Mouse (Mus musculus): ENCODE measurements around the gene Spats2.
"Not testable (repeated sequence)": the region's sequence is repeated elsewhere in the genome, so short reads cannot be mapped to it uniquely, and the experiment has no call there.

The Spats2 gene

DNA sequence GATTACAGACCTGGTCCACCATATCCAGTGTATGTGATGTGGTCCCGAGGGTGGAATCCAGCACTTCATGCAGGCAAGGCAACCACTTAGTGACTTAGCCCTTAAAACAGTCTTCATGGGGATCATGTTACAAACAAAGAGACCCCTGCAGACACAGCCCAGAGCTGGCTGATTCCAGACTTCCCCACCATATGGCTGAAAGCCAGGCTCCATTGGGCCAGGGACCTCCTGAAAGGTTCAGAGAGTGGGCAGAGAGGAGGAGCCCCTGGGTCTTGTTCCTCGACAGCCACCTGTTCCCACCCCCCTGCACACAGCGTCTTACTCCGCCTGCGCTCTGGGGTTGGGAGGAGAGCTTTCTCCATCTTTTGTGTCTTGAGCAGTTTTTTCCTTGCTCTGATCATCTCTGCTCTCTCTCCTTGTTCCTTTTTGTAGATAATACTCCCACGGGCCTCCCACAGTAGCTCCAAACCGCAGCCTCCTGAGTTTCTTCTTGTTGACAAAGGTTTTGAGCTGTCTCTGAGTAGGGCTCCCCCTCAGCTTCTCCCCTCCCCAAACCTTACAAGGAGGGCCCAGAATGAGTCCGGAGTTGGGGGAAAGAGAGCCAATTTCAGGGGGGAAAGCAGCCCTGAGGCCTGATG is 95.7 kb downstream of the Spats2 start:
- in situ Hi-C loops (cut with MboI; ENCODE audit: unreplicated experiment in 2 of 2): no loop called here

DNA sequence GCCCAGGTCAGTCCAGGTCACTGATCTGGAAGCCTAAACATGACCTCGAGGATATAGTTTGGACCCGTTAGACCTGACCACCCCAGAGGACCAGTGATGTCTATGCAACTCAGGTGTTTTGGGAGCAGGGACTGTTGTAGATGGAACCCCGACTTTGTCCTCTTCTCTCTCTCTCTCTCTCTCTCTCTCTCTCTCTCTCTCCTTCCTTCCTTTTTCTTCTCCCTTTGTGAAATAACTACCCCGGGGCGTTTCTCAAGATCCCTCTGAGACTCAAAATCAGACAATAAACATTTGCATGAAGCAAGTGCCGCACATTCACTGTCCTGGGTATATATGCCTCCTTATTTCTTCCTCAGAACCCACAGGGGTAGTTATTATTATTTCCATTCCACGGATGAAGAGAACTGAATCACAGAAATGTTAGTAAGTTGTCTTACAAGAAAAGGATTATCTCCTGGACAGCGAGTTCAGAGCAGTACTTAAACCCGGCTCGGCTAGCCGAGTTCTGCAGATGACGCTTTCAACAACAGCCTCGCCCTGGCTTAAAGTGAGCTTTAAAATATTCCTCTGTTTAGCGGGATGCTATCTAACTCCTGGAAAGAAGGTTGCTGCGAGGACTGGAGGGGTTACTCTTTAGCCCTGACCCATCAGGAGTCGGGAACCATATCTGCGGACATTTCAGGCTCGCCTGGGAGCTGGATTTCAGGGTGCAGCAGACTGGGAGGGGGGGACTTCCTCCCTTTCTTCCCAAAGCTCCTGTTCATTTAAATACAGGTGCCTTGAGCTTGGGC is 97.3 kb downstream of the Spats2 start:
- in situ Hi-C loops (cut with MboI; ENCODE audit: unreplicated experiment in 2 of 2): no loop called here

- in situ Hi-C loops (cut with MboI; ENCODE audit: unreplicated experiment in 2 of 2): no loop called here
Measured at GRCm38 (mm10) chr15:99223585-99224207, 98.0 kb downstream of the Spats2 start.

GRCm38 (mm10) chr15:99224208-99224911 is 98.6 kb downstream of the Spats2 start, which contains the start of gene Kcnh3:
TSS of gene Kcnh3 (plus strand) at chr15:99224861.
- in situ Hi-C loops (cut with MboI; ENCODE audit: unreplicated experiment in 2 of 2): no loop called here

GRCm38 (mm10) chr15:99225081-99225810 is 99.5 kb downstream of the Spats2 start:
- in situ Hi-C loops (cut with MboI; ENCODE audit: unreplicated experiment in 2 of 2): loop anchor here in 1 of 2 experiments (5.0 kb wide), 1 partner anchor 47 kb away; no protein-coding TSS in a partner anchor

DNA sequence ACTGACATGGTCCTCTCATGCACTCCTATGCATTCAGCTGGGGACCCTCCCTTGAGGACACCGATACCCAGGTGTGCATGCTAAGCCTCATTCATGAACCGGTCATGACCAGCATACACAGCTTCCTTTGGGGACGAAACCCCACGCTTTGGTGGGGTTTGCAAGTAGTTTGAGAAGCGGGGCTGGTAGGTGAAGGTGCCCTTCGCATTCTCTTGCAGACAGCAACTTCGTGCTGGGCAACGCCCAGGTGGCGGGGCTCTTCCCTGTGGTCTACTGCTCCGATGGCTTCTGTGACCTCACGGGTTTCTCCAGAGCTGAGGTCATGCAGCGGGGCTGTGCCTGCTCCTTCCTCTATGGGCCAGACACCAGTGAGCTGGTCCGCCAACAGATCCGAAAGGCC is 100.4 kb downstream of the Spats2 start:
- in situ Hi-C loops (cut with MboI; ENCODE audit: unreplicated experiment in 2 of 2): loop anchor here in 1 of 2 experiments (5.0 kb wide), 1 partner anchor 46 kb away; no protein-coding TSS in a partner anchor

- in situ Hi-C loops (cut with MboI; ENCODE audit: unreplicated experiment in 2 of 2): no loop called here
Measured at GRCm38 (mm10) chr15:99231998-99232397, 106.3 kb downstream of the Spats2 start.

DNA sequence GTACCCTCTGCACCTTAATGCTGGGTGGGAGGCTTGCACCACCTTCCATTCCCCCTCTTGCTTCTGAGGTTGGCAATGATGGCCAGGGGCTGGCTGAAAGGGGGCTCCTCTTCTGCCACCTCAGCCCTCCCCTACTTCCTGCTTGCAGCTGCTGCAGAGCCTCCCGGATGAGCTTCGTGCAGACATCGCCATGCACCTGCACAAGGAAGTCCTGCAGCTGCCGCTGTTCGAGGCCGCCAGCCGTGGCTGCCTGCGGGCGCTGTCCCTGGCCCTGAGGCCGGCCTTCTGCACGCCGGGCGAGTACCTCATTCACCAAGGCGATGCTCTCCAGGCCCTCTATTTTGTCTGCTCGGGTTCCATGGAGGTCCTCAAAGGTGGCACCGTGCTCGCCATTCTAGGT is 108.0 kb downstream of the Spats2 start:
- in situ Hi-C loops (cut with MboI; ENCODE audit: unreplicated experiment in 2 of 2): no loop called here

GRCm38 (mm10) chr15:99234326-99235010 is 108.8 kb downstream of the Spats2 start:
- in situ Hi-C loops (cut with MboI; ENCODE audit: unreplicated experiment in 2 of 2): loop anchor here in 1 of 2 experiments (5.0 kb wide), 1 partner anchor 38 kb away; no protein-coding TSS in a partner anchor

DNA sequence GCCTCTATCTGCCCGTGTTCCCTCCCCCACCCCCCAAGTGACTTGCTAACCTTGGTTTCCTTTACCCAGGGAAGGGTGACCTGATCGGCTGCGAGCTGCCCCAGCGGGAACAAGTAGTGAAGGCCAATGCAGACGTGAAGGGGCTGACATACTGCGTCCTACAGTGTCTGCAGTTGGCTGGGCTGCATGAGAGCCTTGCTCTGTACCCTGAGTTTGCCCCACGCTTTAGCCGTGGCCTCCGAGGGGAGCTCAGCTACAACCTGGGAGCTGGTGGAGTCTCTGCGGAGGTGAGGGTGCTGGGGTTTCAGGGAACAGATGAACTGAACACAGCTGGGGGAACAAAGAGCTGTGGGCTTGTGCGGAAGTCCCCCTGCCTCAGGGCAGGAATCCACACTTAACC is 112.3 kb downstream of the Spats2 start:
- in situ Hi-C loops (cut with MboI; ENCODE audit: unreplicated experiment in 2 of 2): loop anchor here in 1 of 2 experiments (5.0 kb wide), 1 partner anchor 34 kb away; no protein-coding TSS in a partner anchor

GRCm38 (mm10) chr15:99240129-99240528 is 114.4 kb downstream of the Spats2 start:
- in situ Hi-C loops (cut with MboI; ENCODE audit: unreplicated experiment in 2 of 2): no loop called here

DNA sequence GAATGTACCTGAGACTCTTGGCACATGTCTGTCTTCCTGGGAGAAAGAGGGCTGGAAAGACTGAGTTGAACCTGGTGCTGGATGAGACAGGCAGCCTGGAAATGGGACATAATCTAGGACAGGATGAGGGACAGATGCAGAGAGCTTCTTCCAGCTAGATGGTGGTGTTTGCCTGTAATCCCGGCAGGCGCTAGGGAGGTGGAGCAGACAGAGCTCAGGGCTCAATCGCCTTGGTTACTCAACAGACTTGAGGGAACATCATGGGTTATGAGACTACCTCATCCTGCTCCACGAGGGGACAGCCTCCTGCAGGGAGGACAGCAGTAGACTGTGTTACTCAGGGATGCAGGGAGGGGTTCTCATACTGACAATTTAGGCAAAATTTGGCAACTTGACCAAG is 115.5 kb downstream of the Spats2 start:
- in situ Hi-C loops (cut with MboI; ENCODE audit: unreplicated experiment in 2 of 2): no loop called here

DNA sequence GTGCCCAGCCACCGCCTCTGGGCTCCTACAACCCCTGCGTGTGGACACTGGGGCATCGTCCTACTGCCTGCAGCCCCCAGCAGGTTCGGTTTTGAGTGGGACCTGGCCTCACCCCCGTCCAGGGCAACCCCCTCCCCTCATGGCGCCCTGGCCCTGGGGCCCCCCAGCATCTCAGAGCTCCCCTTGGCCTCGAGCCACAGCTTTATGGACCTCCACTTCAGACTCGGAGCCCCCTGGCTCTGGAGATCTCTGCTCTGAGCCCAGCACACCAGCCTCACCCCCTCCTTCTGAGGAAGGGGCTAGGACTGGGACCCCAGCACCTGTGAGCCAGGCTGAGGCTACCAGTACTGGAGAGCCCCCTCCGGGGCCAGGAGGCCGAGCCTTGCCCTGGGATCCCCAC is 116.3 kb downstream of the Spats2 start:
- in situ Hi-C loops (cut with MboI; ENCODE audit: unreplicated experiment in 2 of 2): no loop called here

GRCm38 (mm10) chr15:99246736-99247135 is 121.0 kb downstream of the Spats2 start:
- in situ Hi-C loops (cut with MboI; ENCODE audit: unreplicated experiment in 2 of 2): not testable (repeated sequence)

DNA sequence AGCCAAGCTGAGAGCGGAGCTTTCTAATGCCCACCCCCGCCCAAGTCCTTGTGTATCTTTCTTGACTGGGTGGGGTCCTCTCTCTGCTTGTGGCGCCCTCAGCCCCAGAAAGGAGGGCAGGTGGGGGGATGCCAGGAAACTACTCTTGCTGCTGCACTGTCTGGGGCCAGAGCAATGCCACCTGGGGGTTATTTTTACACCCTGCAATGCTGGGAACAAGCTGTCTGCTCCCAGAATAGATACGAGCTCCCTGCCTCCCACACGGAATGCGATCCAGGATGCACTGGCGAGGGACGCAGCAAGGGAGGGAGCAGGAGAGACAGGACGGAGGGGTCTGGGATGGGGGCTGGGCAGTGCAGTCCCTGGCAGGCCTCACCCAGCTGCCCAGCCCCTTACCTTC is 123.3 kb downstream of the Spats2 start:
- in situ Hi-C loops (cut with MboI; ENCODE audit: unreplicated experiment in 2 of 2): no loop called here

GRCm38 (mm10) chr15:99249938-99250337 is 124.2 kb downstream of the Spats2 start:
- in situ Hi-C loops (cut with MboI; ENCODE audit: unreplicated experiment in 2 of 2): no loop called here

- in situ Hi-C loops (cut with MboI; ENCODE audit: unreplicated experiment in 2 of 2): not testable (repeated sequence)
Measured at GRCm38 (mm10) chr15:99251111-99251510, 125.4 kb downstream of the Spats2 start.

DNA sequence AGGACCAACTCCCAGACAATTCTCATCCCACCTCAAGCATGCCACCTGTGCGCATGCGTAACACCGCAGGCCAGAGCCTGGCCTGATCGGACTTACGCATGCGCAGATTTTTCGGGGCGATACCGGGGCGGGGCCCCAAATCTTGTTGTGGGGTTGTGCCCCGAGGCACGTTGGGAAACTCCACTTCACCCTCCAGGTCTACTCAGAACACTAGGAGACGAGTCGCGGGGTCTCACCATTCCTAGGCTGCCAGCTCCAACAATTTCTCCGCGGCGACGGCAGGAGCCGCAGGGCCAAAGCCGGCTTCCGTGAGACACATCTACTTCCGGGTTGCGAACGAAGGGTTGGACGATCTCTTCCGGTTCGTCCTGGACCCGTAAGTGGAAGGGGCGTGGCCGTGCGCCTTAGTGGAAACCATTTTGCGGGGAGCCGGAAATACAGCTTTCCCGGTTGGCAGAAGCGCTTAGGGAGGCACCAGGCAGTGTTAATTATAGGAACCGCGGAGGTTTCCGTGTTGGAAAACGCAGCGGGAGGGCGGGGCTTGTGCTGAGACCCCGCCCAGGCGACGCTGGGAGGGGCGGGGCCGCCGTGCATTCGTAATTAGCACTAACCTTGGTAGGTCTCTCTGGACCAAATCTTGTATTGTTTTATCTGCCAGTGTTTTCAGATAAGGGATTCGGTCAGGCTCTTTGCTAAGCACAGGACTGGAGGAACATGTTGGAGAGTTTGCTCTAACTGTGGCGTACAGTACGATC is 126.1 kb downstream of the Spats2 start, which contains the start of gene Mcrs1:
Gene Mcrs1, minus strand, starts transcription at position 336 of the 755 bp plus-strand sequence.
- in situ Hi-C loops (cut with MboI; ENCODE audit: unreplicated experiment in 2 of 2): no loop called here
